Mouse (Mus musculus) liver, embryonic 15.5 days (tissue): Measurements from ENCODE around the gene Mfsd4a. TPM values are rescaled to one million over a fixed set of nuclear protein-coding genes. Genes with fewer than 3 reads are reported as not detected.

Experiments
- ATAC-seq: fragments of 200-750 bp; cut with Nextera tagmentation; 2 replicates; pipeline ENCODE4 v1.8.0; 2017; ENCODE audit warnings: moderate number of reproducible peaks, mild to moderate bottlenecking, moderate library complexity; ENCODE audit not compliant: insufficient read depth
- H3K27ac ChIP-seq: fragments of 300-500 bp; sonication (generic); replicated peaks from 2 replicates; pipeline ENCODE4 v1.5.1; 2015; ENCODE audit warnings: mild to moderate bottlenecking, inconsistent platforms
- H3K27me3 ChIP-seq: fragments of 300-500 bp; sonication (generic); 2 replicates; pipeline ENCODE4 v1.6.1; 2015; ENCODE audit warnings: mild to moderate bottlenecking, inconsistent platforms
- H3K36me3 ChIP-seq: fragments of 300-500 bp; sonication (generic); replicated peaks from 2 replicates; pipeline ENCODE4 v1.6.1; 2015; ENCODE audit warnings: moderate library complexity, mild to moderate bottlenecking, inconsistent platforms
- H3K4me1 ChIP-seq: fragments of 300-500 bp; sonication (generic); replicated peaks from 2 replicates; pipeline ENCODE4 v1.6.1; 2015; ENCODE audit warnings: inconsistent platforms
- H3K4me2 ChIP-seq: fragments of 300-500 bp; sonication (generic); 2 replicates; pipeline ENCODE4 v1.6.1; 2015; ENCODE audit warnings: moderate library complexity, mild to moderate bottlenecking, inconsistent platforms
- H3K4me3 ChIP-seq: fragments of 300-500 bp; sonication (generic); replicated peaks from 2 replicates; pipeline ENCODE4 v1.5.1; 2015; ENCODE audit warnings: mild to moderate bottlenecking, inconsistent platforms
- H3K9ac ChIP-seq: fragments of 300-500 bp; sonication (generic); 2 replicates; pipeline ENCODE4 v1.6.1; 2015; ENCODE audit warnings: moderate library complexity, mild to moderate bottlenecking, inconsistent platforms
- H3K9me3 ChIP-seq: fragments of 300-500 bp; sonication (generic); replicated peaks from 2 replicates; pipeline ENCODE4 v1.6.1; 2016; ENCODE audit warnings: inconsistent platforms
- WGBS: fragments of 180-500 bp; shearing (Covaris S2); methylation state at CpG from one replicate; pipeline ENCODE4 v1.1.7; 2015; ENCODE audit warnings: mixed read lengths; ENCODE audit not compliant: insufficient replicate concordance; 5-methylcytosine and 5-hydroxymethylcytosine counted together
- polyA plus RNA-seq: library from polyadenylated mRNA; unstranded; fragments of >200 nt; fragmentation: Nextera tagmentation; extraction: Ambion mirVana; gene quantifications from 2 replicates; pipeline ENCODE4 v1.2.1, GENCODE M21; 2015

Gene Mfsd4a
- polyA plus RNA-seq, 1 experiment from 2014 or later: 3.7 TPM

DNA sequence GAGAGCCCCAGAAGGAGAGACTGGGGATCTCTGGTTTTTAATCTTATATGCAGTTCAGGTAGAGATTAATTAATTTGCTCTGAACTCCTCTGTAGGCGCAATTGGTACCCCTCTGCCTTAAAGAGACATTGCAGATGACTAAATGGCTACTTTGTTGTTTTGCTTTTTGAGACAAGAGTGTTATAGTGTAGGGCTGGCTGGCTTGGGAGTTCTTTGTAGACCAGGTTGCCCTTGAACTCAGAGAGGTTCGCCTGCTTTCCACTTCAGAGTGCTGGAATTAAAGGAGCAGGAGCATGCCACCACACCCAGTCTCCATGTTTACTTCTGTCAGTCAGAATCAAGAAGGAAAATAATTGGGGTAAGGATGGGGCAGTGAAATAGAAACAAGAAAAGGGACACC, 64.8 kb downstream of the Mfsd4a start:
- Histone ChIP-seq H3K4me1 (peaks cover 19% of the 10 kb centered on the region), H3K27me3 (no peaks in the 10 kb centered on the region), H3K9me3 (no peaks in the 10 kb centered on the region), H3K36me3 (no peaks in the 10 kb centered on the region), H3K27ac (peak overlapping the region; percentile 29; the same call in 1 of the 2 replicates), H3K4me3 (no peak overlapping the region), H3K4me2 (no peak overlapping the region), H3K9ac (no peak overlapping the region)
- 55% methylated on average over 2 of the region's 2 CpGs for WGBS
- ATAC-seq: no peak

DNA sequence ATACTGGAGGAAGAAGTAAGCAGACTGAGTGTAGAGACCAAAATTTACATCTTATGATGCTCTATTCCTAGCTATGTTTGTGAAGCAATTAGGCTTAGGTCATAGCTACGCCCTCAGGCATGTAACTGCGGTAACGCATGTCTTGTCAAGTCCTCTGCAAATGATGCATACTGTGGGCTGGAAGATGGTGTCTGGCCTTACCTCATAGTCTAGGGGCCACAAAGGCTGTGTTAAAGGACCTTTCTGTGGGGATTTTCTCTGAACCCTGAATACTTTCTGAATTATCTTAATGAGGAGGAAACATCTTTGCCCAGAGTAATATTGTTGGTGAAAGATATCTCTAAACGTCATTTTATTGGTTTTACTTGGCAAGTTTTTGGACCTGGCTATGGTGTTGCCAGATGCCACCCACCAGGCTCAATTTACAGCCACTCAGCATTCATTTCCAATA, 66.0 kb downstream of the Mfsd4a start:
- no peak overlapping the region for H3K27ac ChIP-seq
- H3K9me3 ChIP-seq: no peaks in the 10 kb centered on the region
- ATAC-seq: no peak
- no peaks in the 10 kb centered on the region for H3K27me3 ChIP-seq
- no peaks in the 10 kb centered on the region for H3K36me3 ChIP-seq
- WGBS: 71% methylated on average over 4 of the region's 4 CpGs
- H3K4me2 ChIP-seq: no peak overlapping the region
- no peak overlapping the region for H3K4me3 ChIP-seq
- no peak overlapping the region for H3K9ac ChIP-seq
- peaks cover 16% of the 10 kb centered on the region for H3K4me1 ChIP-seq

DNA sequence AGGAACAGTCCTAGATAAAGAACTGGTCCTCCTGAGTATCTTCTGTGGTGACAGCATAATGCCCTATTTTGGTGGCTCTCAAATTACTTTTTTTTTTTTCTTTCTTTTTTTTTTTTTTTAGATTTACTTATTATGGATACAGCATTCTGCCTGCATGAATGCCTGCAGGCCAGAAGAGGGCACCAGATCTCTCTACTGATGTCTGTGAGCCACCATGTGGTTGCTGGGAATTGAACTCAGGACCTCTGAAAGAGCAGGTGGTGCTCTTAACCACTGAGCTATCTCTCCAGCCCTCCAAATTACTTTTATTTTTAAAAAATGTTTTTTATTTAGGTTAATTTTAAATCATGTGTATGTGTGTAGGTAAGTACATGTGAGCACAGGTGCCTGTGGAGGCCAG, 67.4 kb downstream of the Mfsd4a start:
- peaks cover 5% of the 10 kb centered on the region; the same call in 1 of the 2 replicates for H3K4me1 ChIP-seq
- H3K36me3 ChIP-seq: no peaks in the 10 kb centered on the region
- ATAC-seq: no peak

DNA sequence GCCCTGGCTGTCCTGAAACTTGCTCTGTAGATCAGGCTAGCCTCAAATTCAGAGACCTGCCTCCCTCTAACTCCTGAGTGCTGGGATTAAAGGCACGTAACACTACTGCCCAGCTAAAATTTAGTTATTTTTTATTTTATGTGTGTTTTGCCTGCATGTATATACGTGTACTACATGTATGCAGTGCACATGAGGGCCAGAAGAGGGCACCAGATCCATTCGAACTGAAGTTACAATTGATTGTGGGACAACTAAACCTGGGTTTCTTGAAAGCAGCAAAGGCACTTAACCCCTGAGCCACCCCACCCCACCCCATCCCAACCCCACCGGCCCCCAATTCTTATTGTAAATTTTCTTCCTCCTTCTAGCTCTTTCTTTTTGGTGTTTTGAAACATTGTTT, 72.8 kb downstream of the Mfsd4a start:
- H3K27me3 ChIP-seq: 0 out of 2 replicates have a peak, but pooled peaks cover 4% of the 10 kb centered on the region
- ATAC-seq: peak; percentile 22
- H3K27ac ChIP-seq: no peak overlapping the region
- no peak overlapping the region for H3K4me3 ChIP-seq
- WGBS: 19% methylated on average over 4 of the region's 4 CpGs
- no peaks in the 10 kb centered on the region for H3K9me3 ChIP-seq
- no peak overlapping the region for H3K4me2 ChIP-seq
- no peak overlapping the region for H3K9ac ChIP-seq
- peaks cover 5% of the 10 kb centered on the region; the same call in 1 of the 2 replicates for H3K4me1 ChIP-seq
- H3K36me3 ChIP-seq: no peaks in the 10 kb centered on the region

More for the DNA sequence above, 67.4 kb downstream of the Mfsd4a start:
- Histone ChIP-seq H3K27ac (no peak overlapping the region), H3K4me3 (no peak overlapping the region), H3K4me2 (no peak overlapping the region), H3K27me3 (0 out of 2 replicates have a peak, but pooled peaks cover 4% of the 10 kb centered on the region), H3K9me3 (no peaks in the 10 kb centered on the region), H3K9ac (no peak overlapping the region)

DNA sequence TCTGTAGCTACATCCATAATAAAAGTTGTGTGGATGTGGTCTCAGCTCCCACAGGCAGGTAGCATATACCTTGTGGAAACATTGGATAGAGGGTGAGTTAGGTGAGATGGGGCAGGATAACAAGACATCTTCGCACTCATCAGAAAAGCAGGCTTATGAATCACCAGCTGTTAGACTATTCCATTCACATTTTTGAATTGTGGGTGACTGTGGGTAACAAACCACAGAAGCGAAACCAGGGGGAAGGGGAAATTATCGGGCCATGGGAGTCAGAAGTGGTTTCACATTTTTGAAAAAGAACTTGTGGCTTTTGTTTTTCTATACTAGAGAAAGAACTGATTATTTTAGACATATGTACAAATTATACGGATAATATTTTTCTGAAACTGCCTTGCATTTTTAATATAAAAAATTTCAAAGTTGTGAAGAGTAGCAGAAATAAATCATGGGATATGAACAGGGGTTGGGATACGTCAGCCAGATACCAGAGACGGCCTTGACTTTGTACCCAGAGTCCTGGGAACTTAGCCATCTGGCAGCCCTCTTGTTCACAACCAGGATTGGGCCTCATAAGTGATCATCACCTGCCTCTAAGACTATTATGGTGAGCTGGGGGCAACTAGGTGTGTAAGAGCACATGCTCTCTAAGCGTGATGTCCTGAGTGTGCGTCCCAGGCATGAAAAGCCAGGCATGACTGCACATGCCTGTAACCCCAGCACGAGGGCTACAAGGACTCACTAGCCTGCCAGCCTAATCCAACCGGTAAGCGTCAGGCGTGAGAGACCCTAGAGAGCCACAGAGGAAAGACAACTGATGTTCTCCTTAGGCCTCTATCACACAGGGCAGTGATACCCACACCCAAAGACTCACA, 74.5 kb downstream of the Mfsd4a start:
- Histone ChIP-seq H3K27me3 (0 out of 2 replicates have a peak, but pooled peaks cover 4% of the 10 kb centered on the region), H3K9me3 (no peaks in the 10 kb centered on the region), H3K27ac (no peak overlapping the region), H3K4me3 (no peak overlapping the region), H3K9ac (no peak overlapping the region), H3K4me2 (no peak overlapping the region), H3K36me3 (no peaks in the 10 kb centered on the region), H3K4me1 (peaks cover 10% of the 10 kb centered on the region; the same call in 1 of the 2 replicates)
- WGBS: 69% methylated on average over 12 of the region's 12 CpGs
- no peak for ATAC-seq

DNA sequence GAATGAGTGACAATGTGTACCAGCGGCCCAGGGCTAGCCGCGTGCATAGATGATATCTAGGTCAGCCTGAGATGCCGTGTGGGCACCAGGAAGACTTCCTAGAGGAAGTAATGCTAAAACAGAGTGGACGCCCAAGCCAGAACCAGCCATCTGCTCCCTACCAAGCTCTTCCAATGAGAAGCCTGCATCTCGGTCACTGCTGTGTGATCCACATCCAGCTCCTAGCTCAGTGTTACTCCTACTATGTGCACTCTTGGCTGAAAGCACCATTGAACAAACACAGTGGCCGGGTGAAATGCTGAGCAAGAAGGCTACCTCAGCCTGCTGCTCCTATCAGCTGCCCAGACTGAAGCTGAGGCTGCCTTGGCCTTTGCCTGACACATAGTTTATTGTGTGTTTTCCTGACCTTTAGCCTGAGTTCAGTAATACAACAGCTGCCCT, 75.3 kb downstream of the Mfsd4a start:
- no peaks in the 10 kb centered on the region for H3K9me3 ChIP-seq
- H3K27me3 ChIP-seq: 0 out of 2 replicates have a peak, but pooled peaks cover 4% of the 10 kb centered on the region
- peak; percentile 40 for ATAC-seq
- H3K4me2 ChIP-seq: no peak overlapping the region
- no peak overlapping the region for H3K9ac ChIP-seq
- H3K4me3 ChIP-seq: no peak overlapping the region
- H3K4me1 ChIP-seq: peaks cover 10% of the 10 kb centered on the region; the same call in 1 of the 2 replicates
- H3K27ac ChIP-seq: no peak overlapping the region
- H3K36me3 ChIP-seq: no peaks in the 10 kb centered on the region
- WGBS: 47% methylated on average over 7 of the region's 7 CpGs

DNA sequence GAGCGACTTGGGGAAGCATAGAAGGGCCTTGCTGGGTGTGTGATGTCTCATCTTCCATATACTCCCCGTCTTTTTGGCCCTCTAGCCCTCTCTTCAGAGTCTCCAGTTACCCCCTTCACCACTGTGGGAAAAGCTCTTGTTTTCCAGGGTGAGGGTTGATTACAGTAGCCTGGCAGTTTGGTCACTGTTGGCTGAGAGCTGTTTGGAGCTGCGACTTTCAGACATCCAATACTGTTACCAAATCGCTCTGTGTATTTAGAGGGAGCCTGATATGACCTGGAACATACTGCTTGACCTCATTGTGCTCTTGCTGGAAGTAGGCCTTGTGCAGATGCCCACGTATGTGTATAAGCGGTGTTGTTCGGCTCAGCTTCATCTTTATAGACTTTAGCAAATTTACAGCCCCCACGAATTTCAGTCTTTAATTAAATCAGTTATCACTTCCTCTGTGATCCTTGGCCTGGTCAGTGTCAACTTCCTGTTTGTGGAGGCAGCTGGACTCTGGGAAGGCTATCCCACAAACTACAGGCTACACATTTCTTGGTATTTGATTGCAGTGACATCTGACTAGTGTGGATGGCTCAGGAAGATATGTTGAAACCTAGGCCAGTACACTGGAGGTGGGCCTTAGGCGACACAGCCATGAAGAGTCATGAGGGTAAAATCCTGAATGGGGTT, 77.6 kb downstream of the Mfsd4a start:
- Histone ChIP-seq H3K27me3 (no peaks in the 10 kb centered on the region), H3K4me2 (no peak overlapping the region), H3K9ac (no peak overlapping the region), H3K4me1 (peaks cover 10% of the 10 kb centered on the region; the same call in 1 of the 2 replicates), H3K36me3 (no peaks in the 10 kb centered on the region), H3K9me3 (no peaks in the 10 kb centered on the region), H3K27ac (no peak overlapping the region), H3K4me3 (no peak overlapping the region)
- ATAC-seq: no peak
- WGBS: 60% methylated on average over 9 of the region's 9 CpGs

DNA sequence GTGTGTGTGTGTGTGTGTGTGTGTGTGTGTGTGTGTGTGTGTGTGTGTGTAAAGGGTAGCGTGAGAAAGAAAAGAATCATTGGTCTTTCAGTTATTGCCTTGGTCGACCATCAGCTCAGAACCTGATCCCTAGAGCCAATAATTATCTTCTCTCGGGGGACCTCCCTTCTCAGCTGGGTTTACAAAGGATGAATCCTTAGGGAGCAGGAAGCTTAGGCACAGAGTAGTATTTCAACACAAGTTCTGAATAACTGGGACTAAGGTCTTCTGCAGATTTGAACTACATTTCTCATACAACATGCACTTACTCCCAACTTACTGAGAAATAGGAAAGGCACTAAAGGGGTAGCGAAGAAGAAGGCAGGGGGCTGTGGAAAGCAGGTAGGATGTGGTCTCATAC, 78.4 kb downstream of the Mfsd4a start:
- H3K36me3 ChIP-seq: no peaks in the 10 kb centered on the region
- H3K27me3 ChIP-seq: no peaks in the 10 kb centered on the region
- WGBS: 70% methylated on average over 4 of the region's 4 CpGs
- H3K4me3 ChIP-seq: no peak overlapping the region
- H3K9ac ChIP-seq: no peak overlapping the region
- no peak overlapping the region for H3K4me2 ChIP-seq
- H3K9me3 ChIP-seq: no peaks in the 10 kb centered on the region
- no peak for ATAC-seq
- no peak overlapping the region for H3K27ac ChIP-seq
- peaks cover 10% of the 10 kb centered on the region; the same call in 1 of the 2 replicates for H3K4me1 ChIP-seq

DNA sequence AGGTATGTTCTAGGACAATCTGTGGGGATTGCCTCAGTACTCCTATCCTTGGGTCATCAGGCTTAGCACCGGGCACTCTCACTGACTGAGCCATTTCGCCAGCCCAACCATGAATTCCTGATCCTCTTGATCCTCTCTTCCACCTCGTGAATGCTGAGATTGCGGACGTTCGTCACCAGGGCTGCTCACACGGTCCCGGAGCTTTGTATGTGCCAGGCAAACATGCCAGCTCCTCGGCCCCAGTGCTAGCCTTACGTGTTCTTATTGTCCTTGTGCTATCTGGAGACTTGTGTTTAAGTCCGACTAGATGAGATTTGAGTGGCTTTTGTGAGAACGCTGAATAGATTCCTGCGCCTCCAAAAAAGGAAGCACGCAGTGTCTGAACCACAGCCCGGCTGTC, 80.4 kb downstream of the Mfsd4a start:
- no peaks in the 10 kb centered on the region for H3K9me3 ChIP-seq
- no peak overlapping the region for H3K4me3 ChIP-seq
- no peak overlapping the region for H3K9ac ChIP-seq
- H3K27me3 ChIP-seq: no peaks in the 10 kb centered on the region
- no peak for ATAC-seq
- 63% methylated on average over 15 of the region's 15 CpGs for WGBS
- no peak overlapping the region for H3K27ac ChIP-seq
- no peaks in the 10 kb centered on the region for H3K36me3 ChIP-seq
- no peak overlapping the region for H3K4me2 ChIP-seq
- peaks cover 6% of the 10 kb centered on the region; the same call in 1 of the 2 replicates for H3K4me1 ChIP-seq

DNA sequence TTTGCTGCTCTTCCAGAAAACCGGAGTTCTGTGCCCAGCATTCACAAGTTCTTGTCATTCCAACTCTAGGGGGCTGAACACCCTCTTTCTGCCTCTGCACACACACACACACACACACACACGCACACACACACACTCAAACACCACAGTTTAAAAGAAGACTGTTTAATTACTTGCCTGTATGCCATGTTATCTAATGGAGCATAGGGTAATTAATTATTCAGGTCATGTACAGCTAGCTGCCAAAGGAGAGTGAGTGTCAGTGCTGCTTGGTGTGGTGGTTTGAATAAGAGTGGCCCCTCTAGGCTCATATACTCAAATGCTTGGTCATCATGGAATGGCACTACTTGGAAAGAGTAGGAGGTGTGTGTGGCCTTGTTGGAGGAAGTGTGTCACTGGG, 84.1 kb downstream of the Mfsd4a start:
- Histone ChIP-seq H3K4me1 (no peaks in the 10 kb centered on the region; the same call in 1 of the 2 replicates), H3K27ac (no peak overlapping the region), H3K4me3 (no peak overlapping the region), H3K36me3 (no peaks in the 10 kb centered on the region), H3K9me3 (no peaks in the 10 kb centered on the region), H3K4me2 (no peak overlapping the region), H3K9ac (no peak overlapping the region), H3K27me3 (no peaks in the 10 kb centered on the region)
- 69% methylated on average over 2 of the region's 2 CpGs for WGBS
- ATAC-seq: no peak

DNA sequence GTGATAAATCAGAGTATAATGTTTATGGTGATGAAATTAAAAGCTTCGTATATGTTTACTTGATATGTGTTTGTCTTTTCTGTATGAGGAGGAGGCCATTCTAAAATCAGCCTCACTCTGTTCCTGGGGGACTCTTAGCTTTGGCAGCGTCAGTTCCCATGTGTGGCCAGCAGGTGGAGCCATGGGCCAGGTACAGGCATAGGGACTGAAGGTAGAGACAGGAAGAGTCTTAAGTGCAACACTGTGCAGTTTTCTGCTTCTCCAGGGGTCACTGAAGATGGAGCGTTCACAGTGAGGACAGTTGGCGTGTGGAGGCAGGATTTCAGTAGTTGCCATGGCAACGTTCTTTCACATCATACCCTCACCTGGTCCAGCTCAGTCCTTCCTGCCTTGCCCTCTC, 85.0 kb downstream of the Mfsd4a start:
- Histone ChIP-seq H3K4me2 (no peak overlapping the region), H3K27ac (no peak overlapping the region), H3K36me3 (no peaks in the 10 kb centered on the region), H3K9ac (no peak overlapping the region), H3K4me3 (no peak overlapping the region), H3K27me3 (no peaks in the 10 kb centered on the region), H3K9me3 (no peaks in the 10 kb centered on the region), H3K4me1 (no peaks in the 10 kb centered on the region; the same call in 1 of the 2 replicates)
- 12% methylated on average over 5 of the region's 5 CpGs for WGBS
- ATAC-seq: no peak
